In genomic region chr10:83937168-83937567, GRCm38 (mm10) we compare ENCODE assay signal across 10 mouse cellular contexts.
DNase-seq lines count a peak whose midpoint lies in the region; ATAC-seq and TF ChIP-seq lines count a peak whose summit lies in the region.
"Had no signal": no experiment of that assay in that cellular context is flagged by ENCODE, and none has a peak within 500 bp of the region (broad histone marks: within the 10 kb centered on the region; RNA-seq: fewer than 3 reads in every experiment).

No protein-coding gene starts in this region.

- WGBS in lung, postnatal 0 days = 37% methylated on average over 9 of the region's 9 CpGs
- WGBS in midbrain, embryonic 10.5 days = 80% methylated on average over 9 of the region's 9 CpGs
- WGBS in midbrain, postnatal 0 days = 70% methylated on average over 9 of the region's 9 CpGs

- H3K9me3 ChIP-seq in lung, postnatal 0 days (ENCODE audit: low read length) = no peaks in the 10 kb centered on the region
- H3K9me3 ChIP-seq in midbrain, embryonic 10.5 days (replicated peaks) = no peaks in the 10 kb centered on the region
- H3K9me3 ChIP-seq in midbrain, postnatal 0 days (ENCODE audit: low read length) = no peaks in the 10 kb centered on the region
- H3K9me3 ChIP-seq: limb, embryonic 15.5 days had no signal

- no peak overlapping the region for H3K27ac ChIP-seq in lung, postnatal 0 days (ENCODE audit: low read length)
- H3K27ac ChIP-seq in midbrain, embryonic 10.5 days (replicated peaks) = no peak overlapping the region
- no peak overlapping the region for H3K27ac ChIP-seq in midbrain, postnatal 0 days (ENCODE audit: low read depth, low read length)
- H3K27ac ChIP-seq: limb, embryonic 15.5 days had no signal

- TF ChIP-seq CTCF in lung, postnatal 0 days (IDR thresholded peaks at IDR 0.05) = no peak
- no peak for TF ChIP-seq CTCF in midbrain, postnatal 0 days (IDR thresholded peaks at IDR 0.05)

- no peak overlapping the region for H3K4me2 ChIP-seq in lung, postnatal 0 days (replicated peaks; ENCODE audit: low read depth, low read length)
- no peak overlapping the region for H3K4me2 ChIP-seq in midbrain, postnatal 0 days (ENCODE audit: low read depth, low read length, poor library complexity, severe bottlenecking)
- H3K4me2 ChIP-seq: limb, embryonic 15.5 days had no signal

- ATAC-seq in lung, postnatal 0 days = peak; percentile 56; the same call in 1 of the 2 replicates
- ATAC-seq in midbrain, postnatal 0 days (ENCODE audit: low FRiP score) = no peak

- H3K36me3 ChIP-seq in lung, postnatal 0 days (ENCODE audit: insufficient read depth, low read length) = no peaks in the 10 kb centered on the region
- no peaks in the 10 kb centered on the region for H3K36me3 ChIP-seq in midbrain, embryonic 10.5 days
- no peaks in the 10 kb centered on the region for H3K36me3 ChIP-seq in midbrain, postnatal 0 days (ENCODE audit: insufficient read depth, low read length)
- H3K36me3 ChIP-seq: limb, embryonic 15.5 days had no signal

- H3K9ac ChIP-seq in lung, postnatal 0 days (replicated peaks; ENCODE audit: low read depth) = no peak overlapping the region
- H3K9ac ChIP-seq in midbrain, postnatal 0 days (replicated peaks; ENCODE audit: low read length, poor library complexity, severe bottlenecking) = no peak overlapping the region
- H3K9ac ChIP-seq: limb, embryonic 15.5 days had no signal

- no peak overlapping the region for H3K4me3 ChIP-seq in lung, postnatal 0 days (ENCODE audit: low read depth, low read length)
- no peak overlapping the region for H3K4me3 ChIP-seq in midbrain, embryonic 10.5 days
- H3K4me3 ChIP-seq in midbrain, postnatal 0 days (ENCODE audit: low read depth, low read length) = no peak overlapping the region
- H3K4me3 ChIP-seq: limb, embryonic 15.5 days had no signal

- H3K4me1 ChIP-seq in lung, postnatal 0 days (ENCODE audit: insufficient read depth, low read depth, low read length) = peaks cover 4% of the 10 kb centered on the region; the same call in 1 of the 2 replicates
- H3K4me1 ChIP-seq in midbrain, embryonic 10.5 days = 0 out of 2 replicates have a peak, but pooled peaks cover 4% of the 10 kb centered on the region
- H3K4me1 ChIP-seq in midbrain, postnatal 0 days (ENCODE audit: insufficient read depth, low read length) = no peaks in the 10 kb centered on the region

- TF ChIP-seq EP300 in lung, postnatal 0 days (IDR thresholded peaks at IDR 0.05) = peak; percentile 56; the same call in 1 of the 2 replicates

- peak; percentile 28 for DNase-seq in MEL-GATA-1-ER (ENCODE audit: extremely low read depth, low read depth)
- peak; percentile 9 for DNase-seq in adrenal gland, postnatal 10 days
- DNase-seq in kidney, adult 18-20 months = peak; percentile 47
- DNase-seq in lung, postnatal 0 days (ENCODE audit: low spot score) = peak; percentile 27
- DNase-seq in midbrain, embryonic 10.5 days (ENCODE audit: low spot score) = no peak
- DNase-seq in midbrain, postnatal 0 days (ENCODE audit: low spot score) = no peak
- no peak for DNase-seq in spleen, adult 12 weeks (ENCODE audit: low spot score)
- DNase-seq: cerebellum, postnatal 10 days; right cerebral cortex, postnatal 14 days had no signal

- no peaks in the 10 kb centered on the region for H3K27me3 ChIP-seq in lung, postnatal 0 days (replicated peaks; ENCODE audit: insufficient read depth, low read length)
- no peaks in the 10 kb centered on the region for H3K27me3 ChIP-seq in midbrain, embryonic 10.5 days (ENCODE audit: low read depth, poor library complexity, severe bottlenecking)
- H3K27me3 ChIP-seq in midbrain, postnatal 0 days (ENCODE audit: insufficient read depth, low read length) = no peaks in the 10 kb centered on the region
- H3K27me3 ChIP-seq: limb, embryonic 15.5 days had no signal

Comparison
In these comparisons a context has a peak if more than half of its experiments do, and no peak if none do; other contexts are left out.
1. DNase-seq: peak in MEL-GATA-1-ER (single experiment), adrenal gland, postnatal 10 days (single experiment), kidney, adult 18-20 months (single experiment) and lung, postnatal 0 days (single experiment); none in midbrain, embryonic 10.5 days (single experiment), midbrain, postnatal 0 days (single experiment) and spleen, adult 12 weeks (single experiment).